Comparison of ENCODE assay signal across 8 mouse cellular contexts in the genomic region with DNA sequence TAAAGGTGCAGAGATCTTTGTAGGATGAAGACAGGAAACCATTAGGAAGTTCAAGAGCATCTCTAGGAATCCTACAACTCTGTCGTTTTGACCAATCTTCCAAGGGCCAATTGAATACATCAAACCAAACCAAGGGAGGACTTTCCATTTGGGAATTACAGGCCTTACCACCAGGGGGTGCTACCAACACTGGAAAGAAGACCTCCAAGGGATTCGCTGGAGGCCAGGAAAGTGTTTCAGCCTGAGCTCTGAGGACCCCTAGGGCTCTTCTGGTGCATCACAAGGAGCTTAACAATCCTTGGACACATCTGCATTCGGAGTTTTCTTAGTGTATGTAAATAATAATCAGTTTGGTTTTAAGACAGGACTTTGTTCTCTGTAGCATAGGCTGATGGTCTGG. TPM values are rescaled to one million over a fixed set of nuclear protein-coding genes. Genes with fewer than 3 reads are reported as not detected.
DNase-seq lines count a peak whose midpoint lies in the region; ATAC-seq lines count a peak whose summit lies in the region.

No protein-coding gene starts in this region.

- no peak for ATAC-seq in cerebellum, adult (ENCODE audit: insufficient number of reproducible peaks, low FRiP score, low TSS enrichment)

- peak; percentile 82 for DNase-seq in cerebellum, adult 11 months
- DNase-seq in Muller cell, postnatal 12 days (ENCODE audit: inconsistent ontology term) = peak; percentile 73
- peak; percentile 84 for DNase-seq in cerebellum, adult 9-11 months
- peak; percentile 88 for DNase-seq in gastrocnemius, postnatal 14 days
- DNase-seq in layer of hippocampus, adult 9-10 months (ENCODE audit: low spot score) = peak; percentile 91
- DNase-seq in lung, postnatal 36 days = peak; percentile 96
- DNase-seq in spleen, postnatal 10 days (ENCODE audit: low spot score in 2 of 2) = peak; percentile 71 to 86

- intact Hi-C loops in gastrocnemius, postnatal 14 days (cut with DNase I; ENCODE audit: low total_unique reads) = loop anchor here (2.0 to 5.0 kb wide), 2 partner anchors 36 to 72 kb away; no protein-coding TSS in a partner anchor

RNA-seq across cellular contexts. Expression of gene Nptn, which starts 3.4 kb away (rescaled TPM):
- 100 to 1,000 TPM in 1 of 2 experiments, 10 to 100 TPM in 1; 91.0 to 101 TPM for total RNA-seq in gastrocnemius, postnatal 14 days (2021)

RNA-seq across cellular contexts. Expression of gene Cd276, which starts 23.4 kb away (rescaled TPM):
- total RNA-seq in gastrocnemius, postnatal 14 days (2021) = 10 to 100 TPM; 15.6 to 25.1 TPM
